Mouse (Mus musculus): ENCODE results near the gene Vmn2r19.
"Not testable (repeated sequence)": the region's sequence is repeated elsewhere in the genome, so short reads cannot be mapped to it uniquely, and the experiment has no call there.

Gene Vmn2r19

GRCm38 (mm10) chr6:123308033-123308432 lies at the start of gene Vmn2r19:
Vmn2r19 (plus strand) TSS chr6:123308333.
- DNase-seq (ENCODE audit: low spot score): no peak

GRCm38 (mm10) chr6:123258946-123259345 lies 49.2 kb upstream of the Vmn2r19 start:
- DNase-seq (ENCODE audit: low spot score): no peak

DNA sequence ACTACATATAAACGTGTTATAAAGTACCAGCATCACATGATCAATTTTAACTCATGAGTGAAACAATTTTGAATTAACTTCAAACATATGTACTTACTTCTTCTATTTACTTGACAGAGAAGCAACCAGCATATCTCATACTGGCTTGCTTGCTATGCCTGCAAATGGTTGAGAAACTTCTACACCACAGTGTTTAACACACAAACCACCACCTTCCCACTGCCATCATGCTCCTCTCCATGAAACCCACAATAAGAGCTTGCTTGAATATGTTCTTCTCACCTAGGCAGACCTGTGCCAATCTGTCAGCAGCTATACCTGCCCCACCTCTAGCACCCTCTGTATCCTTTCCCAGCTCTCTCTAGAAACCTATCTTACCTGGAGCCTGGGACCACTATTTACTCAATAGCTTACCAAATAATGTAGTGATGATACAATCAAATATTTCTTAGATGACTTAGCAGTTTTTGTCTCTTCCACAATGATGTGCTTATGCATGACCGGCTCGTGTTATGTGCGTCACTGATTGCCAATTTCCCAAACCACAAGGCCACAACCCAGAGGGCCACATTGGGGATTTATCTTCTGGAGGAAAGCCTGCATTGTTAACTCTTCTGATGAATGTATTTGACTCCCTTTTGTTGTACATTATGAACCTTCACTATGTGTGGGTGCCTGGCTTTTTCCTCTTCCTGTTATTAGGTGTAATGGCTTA lies 48.1 kb upstream of the Vmn2r19 start:
- DNase-seq (ENCODE audit: low spot score): no peak

- no peak for DNase-seq (ENCODE audit: low spot score)
These were observed 47.3 kb upstream of the Vmn2r19 start for GRCm38 (mm10) chr6:123260868-123261267.

DNA sequence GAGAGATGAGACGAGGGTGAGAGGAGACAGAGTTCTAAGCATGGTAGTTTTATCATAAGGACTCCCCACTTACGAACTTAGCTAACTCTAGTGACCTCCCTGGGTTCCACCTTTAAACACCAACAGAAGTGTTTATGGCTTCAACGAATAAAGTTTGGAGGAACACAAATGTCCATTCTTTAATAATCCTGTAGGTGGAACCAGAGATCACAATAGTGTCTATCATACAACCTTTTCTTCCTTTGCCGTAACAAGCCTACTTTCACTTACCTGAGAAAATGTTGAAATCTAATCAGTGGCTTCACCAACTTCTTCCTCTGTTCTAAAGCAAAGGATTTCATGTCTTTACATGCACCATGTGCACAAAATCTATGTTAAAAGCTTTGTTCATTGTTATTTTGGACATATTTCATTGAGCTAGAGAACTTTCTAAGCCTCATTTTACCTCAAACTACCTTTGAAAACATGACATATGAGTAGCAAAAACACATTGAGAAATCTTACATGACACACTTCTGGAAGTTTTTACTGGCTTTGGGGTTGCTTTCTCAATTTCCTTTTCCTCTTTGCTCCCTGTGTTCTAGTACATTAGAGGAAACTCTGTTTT lies 46.5 kb upstream of the Vmn2r19 start, which contains the start of gene Clec4d:
Gene Clec4d (plus strand): TSS at position 557 of the 607 bp plus-strand sequence.
- DNase-seq (ENCODE audit: low spot score): no peak

GRCm38 (mm10) chr6:123264194-123264593 lies 43.9 kb upstream of the Vmn2r19 start:
- no peak for DNase-seq (ENCODE audit: low spot score)

DNA sequence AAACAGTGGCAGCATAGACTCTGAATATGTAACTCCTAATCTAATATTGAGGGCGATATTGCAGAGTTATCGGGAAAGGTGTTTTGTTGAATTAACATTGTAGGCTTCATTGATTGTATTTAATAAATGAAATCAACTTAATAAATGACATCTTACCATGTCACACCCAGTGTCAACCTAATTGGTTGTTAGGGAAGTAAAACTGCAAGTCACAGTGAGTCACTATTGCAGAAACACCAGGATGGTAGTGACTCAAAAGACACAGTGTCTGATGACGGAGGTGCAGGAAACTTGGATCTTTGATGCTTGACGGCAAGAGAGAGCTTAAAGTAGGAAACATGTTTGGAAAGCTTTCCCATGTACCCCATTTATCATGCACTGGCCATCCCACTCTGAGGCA lies 42.3 kb upstream of the Vmn2r19 start:
- no peak for DNase-seq (ENCODE audit: low spot score)

- no peak for DNase-seq (ENCODE audit: low spot score)
These were observed 41.2 kb upstream of the Vmn2r19 start for GRCm38 (mm10) chr6:123266945-123267344.

DNA sequence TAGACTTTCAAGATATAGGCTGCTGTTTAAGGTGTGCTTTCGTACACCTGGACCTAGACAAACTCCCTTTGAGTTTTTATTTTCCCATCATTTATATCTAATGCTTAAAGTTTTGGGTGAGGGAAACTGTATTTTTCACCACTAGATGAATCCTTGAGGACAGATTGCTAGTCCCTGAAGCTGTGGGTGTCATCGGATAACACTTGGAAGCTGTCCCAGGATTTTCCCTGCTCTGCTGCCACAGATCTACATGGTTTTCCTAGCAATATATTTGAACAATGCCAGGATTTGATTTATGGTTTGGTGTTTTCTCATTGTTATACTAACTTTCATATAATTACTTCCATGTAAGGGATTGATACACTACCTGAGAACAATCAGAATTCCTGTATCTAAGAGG lies 28.7 kb upstream of the Vmn2r19 start:
- DNase-seq (ENCODE audit: low spot score): no peak

DNA sequence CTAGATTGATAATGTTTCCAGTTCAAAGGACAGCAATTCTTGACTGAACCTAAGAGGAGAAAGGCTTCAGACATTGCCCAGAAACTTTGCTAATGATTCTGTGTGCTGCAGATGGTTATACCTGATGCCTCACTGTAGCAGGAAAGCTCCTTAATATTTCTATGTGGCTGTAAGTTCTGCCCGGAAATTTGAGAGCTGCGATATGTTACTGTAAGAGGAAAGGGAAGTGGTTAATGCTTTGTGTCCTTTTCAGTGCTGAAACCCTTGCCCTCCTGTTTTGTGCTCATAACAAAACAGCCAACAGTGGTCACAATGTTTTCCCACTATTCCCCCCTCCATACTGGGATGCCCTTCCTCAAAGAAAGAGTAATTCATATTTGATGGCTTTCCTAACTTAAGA lies 21.8 kb upstream of the Vmn2r19 start:
- DNase-seq (ENCODE audit: low spot score): no peak

GRCm38 (mm10) chr6:123288931-123289330 lies 19.2 kb upstream of the Vmn2r19 start:
- no peak for DNase-seq (ENCODE audit: low spot score)

DNA sequence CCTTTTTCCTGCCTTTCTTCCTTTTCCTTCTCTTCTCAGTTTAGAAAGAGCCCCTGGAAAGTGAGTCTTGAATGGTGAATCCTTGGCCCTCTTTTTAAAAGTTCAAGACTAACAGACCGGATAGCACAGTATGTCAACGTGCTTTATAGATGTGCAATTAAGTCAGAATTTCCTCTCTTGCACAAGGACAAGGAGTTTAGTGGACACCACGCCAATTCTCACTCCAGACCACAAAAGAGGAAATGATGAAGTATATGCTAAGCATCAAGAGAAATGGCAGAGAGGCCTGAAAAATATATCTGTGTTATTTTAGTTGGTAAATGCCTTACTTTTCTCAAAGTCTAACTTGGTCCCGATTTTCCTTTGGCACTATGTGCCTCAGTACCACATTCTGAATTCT lies 18.4 kb upstream of the Vmn2r19 start, which contains the start of gene Clec4e:
Gene Clec4e (minus strand): TSS at position 118 of the 400 bp plus-strand sequence.
- no peak for DNase-seq (ENCODE audit: low spot score)

GRCm38 (mm10) chr6:123292751-123293400 lies 15.3 kb upstream of the Vmn2r19 start:
- no peak for DNase-seq (ENCODE audit: low spot score)

- not testable (repeated sequence) for DNase-seq (ENCODE audit: low spot score)
These were observed 14.6 kb upstream of the Vmn2r19 start for GRCm38 (mm10) chr6:123293509-123293908.

- no peak for DNase-seq (ENCODE audit: low spot score)
These were observed 11.4 kb upstream of the Vmn2r19 start for GRCm38 (mm10) chr6:123296687-123297086.

DNA sequence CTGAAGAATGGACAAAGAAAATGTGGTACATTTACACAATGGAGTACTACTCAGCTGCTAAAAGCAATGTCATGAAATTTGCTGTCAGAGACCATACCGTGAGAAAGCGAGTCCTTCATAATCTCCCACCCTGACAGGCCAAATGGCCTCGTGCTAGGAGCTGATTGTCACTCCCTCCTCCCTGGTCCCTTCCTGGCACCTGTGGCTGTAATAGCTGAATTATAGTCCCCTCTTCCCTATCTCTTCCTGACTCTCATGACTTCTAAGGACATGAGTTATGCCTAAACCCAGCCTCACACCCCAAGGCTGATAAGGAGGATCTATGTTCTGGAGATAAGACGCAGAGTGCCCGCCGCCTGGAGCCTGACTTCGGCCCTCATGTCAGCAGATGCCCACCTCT lies 1.8 kb upstream of the Vmn2r19 start:
- DNase-seq (ENCODE audit: low spot score): not testable (repeated sequence)

GRCm38 (mm10) chr6:123332503-123332902 lies 24.4 kb downstream of the Vmn2r19 start:
- DNase-seq (ENCODE audit: low spot score): no peak

DNA sequence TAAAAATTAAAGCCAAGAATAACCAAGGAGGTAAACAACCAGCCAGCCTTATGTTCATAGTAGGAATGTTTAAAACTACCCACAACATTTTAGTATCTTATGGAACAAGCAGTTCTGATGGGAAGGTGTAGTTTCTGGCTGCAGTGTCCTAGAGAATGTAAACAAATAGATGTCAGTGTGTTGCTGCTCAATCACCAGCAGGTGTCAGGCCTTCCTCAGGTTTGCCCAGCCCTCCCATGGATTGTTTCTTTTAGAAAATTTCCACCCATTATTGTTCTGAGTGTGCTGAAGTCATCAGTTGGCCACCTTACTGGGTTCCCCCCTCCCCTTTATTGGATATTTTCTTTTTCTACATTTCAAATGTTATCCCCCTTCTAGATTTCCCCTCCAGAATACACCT lies 32.0 kb downstream of the Vmn2r19 start:
- no peak for DNase-seq (ENCODE audit: low spot score)

GRCm38 (mm10) chr6:123346141-123346540 lies 38.0 kb downstream of the Vmn2r19 start:
- DNase-seq (ENCODE audit: low spot score): no peak

Measured in T-cell, adult 2 months (primary cell).